Mouse (Mus musculus): ENCODE measurements around the gene Zbtb41.
A peak's percentile ranks its signal among the peaks of the same experiment; 100 is the strongest.

The Zbtb41 gene

DNA sequence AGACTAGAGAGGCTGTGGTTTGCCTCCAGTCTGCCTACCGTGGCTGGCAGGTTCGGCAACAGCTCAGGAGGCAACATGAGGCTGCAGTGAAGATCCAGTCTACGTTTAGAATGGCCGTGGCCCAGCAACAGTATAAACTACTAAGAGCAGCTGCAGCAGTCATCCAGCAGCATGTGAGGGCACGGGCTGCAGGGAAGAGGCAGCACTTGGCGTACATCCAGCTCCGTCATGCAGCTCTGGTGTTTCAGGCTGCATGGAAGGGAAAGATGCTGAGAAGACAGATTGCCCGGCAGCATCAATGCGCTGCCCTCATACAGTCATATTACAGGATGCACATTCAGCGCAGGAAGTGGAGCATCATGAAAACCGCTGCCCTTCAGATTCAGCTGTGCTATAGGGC, 56.8 kb downstream of the Zbtb41 start:
- no peak for DNase-seq (ENCODE audit: low read depth, low spot score)

DNA sequence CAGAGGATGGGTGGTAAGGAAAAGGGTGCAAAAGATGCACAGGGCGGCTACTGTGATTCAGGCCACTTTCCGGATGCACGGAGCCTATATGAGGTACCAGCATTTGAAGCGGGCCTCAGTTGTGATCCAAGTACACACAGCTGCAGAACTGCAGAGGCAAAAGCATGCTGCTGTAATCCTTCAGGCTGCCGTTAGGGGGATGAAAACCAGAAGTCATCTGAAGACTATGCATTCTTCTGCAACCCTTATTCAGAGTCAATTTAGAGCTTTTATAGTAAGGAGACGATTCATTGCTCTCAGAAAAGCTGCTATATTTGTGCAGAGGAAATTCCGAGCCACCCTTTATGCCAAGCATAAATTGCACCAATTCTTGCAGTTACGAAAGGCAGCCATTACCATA, 58.2 kb downstream of the Zbtb41 start:
- no peak for DNase-seq (ENCODE audit: low read depth, low spot score)

DNA sequence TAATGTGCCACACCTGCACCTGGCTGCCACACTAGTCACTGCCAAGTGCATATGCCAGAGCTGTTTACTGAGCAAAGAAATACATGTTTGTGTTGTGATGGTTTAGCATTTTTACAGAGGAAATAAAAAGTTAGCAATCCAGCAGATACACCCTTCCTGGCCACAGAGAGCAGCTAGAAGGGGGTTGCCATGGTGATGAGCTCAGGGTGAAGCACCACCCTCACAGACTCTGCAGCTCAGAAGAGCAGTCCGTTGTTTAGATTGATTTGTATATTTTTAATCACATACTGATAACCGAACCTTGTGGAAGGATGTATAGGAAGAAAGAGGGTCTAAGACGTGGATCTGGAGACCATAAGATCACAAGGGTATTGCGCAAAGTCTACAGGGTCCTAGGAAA, 59.1 kb downstream of the Zbtb41 start:
- peak; percentile 29 for DNase-seq (ENCODE audit: low read depth, low spot score)

DNA sequence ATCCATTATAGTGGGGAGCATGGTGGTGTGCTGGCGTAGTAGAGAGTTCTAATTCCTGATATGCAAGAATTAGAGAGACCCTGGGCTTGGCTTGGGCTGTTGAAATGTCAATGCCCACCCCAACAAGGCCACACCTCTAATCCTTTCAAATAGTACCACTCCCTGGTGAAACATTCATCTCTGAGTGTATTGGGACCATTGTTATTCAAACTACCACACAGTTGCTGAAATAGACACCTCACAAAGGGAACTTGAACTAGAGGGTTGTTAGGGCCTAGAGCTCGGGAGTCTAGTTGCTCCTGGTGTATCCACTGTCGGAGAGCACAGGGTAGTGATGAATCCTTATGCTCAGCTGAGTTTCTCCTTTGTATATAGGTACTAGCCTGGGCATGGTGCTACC, 72.5 kb downstream of the Zbtb41 start:
- no peak for DNase-seq (ENCODE audit: low read depth, low spot score)

DNA sequence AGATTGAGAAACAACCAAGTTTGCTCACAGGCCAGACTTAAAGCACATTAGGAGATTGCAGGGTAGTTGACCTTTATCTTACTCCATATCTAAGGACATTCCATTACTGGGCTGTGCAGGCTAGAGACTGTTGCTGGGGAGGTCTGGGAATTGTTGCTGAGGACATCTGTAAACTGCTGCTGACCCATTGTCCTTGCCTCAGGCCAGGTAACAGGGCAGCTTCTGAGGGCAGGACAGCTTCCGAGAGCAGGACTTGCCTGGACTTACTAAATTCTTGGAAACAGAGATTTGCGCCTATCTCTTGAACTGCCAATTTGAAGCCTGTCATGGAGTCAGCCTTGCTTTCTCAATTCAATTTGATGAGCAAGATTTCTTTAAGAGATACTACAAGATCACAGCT, 73.3 kb downstream of the Zbtb41 start:
- DNase-seq (ENCODE audit: low read depth, low spot score): no peak

DNA sequence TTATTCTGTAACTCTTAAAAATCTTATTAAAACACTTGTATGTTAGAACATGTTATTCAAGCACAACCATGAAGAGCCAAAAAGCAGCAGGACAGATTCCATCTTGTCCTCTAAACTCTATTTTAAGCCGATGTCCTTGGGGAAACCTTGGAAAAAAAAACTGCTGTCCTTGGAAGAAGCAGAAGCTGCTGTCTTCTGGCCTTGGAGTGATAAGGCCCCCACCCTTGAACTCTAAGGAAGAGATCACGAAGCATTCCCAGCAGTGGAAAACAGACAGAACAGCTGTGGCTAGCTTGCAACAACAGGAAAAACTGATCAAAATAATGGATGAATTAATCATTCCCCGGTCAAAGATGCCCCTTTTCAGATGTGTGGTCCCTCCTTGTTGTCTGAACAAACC, 74.1 kb downstream of the Zbtb41 start:
- DNase-seq (ENCODE audit: low read depth, low spot score): no peak

DNA sequence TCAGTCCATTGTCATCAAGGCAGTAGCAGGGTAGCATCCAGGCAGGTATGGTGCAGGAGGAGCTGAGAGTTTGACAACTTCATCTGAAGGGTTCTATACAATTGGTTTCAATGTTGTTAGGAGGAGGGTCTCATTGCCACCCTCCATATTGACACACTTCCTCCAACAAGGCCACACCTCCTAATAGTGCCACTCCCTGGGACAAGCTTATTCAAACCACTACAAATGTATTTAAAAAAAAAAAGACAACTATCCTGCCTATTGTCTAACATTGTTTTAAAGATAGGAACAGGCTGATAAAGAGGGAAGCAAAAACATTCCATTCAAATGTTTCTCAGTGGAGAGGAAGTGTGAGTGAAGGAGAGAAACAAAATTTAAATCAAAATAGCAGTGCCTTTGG, 77.7 kb downstream of the Zbtb41 start:
- no peak for DNase-seq (ENCODE audit: low read depth, low spot score)

DNA sequence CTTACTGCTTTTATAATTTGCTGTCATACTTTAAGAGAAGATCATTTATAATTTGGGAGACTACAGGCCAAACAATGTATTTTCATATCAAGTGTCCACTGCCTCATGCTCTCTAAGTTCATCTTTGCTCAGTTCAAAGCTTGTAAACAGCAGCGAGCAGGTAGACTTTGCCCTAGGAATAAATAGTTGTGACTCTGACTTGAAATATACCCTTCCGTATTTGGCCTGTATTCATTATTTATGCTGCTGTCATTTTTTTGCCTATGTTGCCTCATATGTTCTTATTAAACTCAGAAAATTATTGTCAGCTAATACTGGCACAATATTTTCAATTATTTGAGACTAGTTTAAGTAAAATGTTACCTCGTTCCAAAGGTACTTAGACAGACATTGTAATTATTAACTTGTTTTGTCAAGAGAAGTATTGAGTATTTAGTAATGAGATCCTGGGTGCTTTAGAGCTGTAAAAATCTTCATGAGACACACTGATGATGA, 79.2 kb downstream of the Zbtb41 start, which contains the start of gene F13b:
TSS of gene F13b (plus strand) at position 445 of the 495 bp plus-strand sequence.
- DNase-seq (ENCODE audit: low read depth, low spot score): no peak

Data from CD4-positive, CD25-positive, alpha-beta regulatory T cell, adult 2 months (primary cell).